Mouse (Mus musculus) forebrain, embryonic 14.5 days (tissue): ENCODE results near the gene Ryr2. TPM values are rescaled to one million over a fixed set of nuclear protein-coding genes. Genes with fewer than 3 reads are reported as not detected.
A peak's percentile ranks its signal among the peaks of the same experiment; 100 is the strongest.

Experiments used
- ATAC-seq: fragments of 200-750 bp; cut with Nextera tagmentation; 2 replicates; pipeline ENCODE4 v1.8.0; 2017; ENCODE audit warnings: mild to moderate bottlenecking, moderate library complexity
- DNase-seq: peaks from one replicate; pipeline ENCODE4 v3.0.0-alpha.2; 2015; ENCODE audit warnings: low spot score
- H3K27ac ChIP-seq: fragments of 300-500 bp; sonication (generic); 2 replicates; pipeline ENCODE4 v1.5.1; 2014; ENCODE audit warnings: low read depth, mild to moderate bottlenecking, control low read depth, low read length, moderate library complexity
- H3K27me3 ChIP-seq: fragments of 300-500 bp; sonication (generic); replicated peaks from 2 replicates; pipeline ENCODE4 v1.6.1; 2014; ENCODE audit warnings: low read length, control low read depth, mixed read lengths; ENCODE audit not compliant: control insufficient read depth, insufficient read depth
- H3K36me3 ChIP-seq: fragments of 300-500 bp; sonication (generic); 2 replicates; pipeline ENCODE4 v1.6.1; 2014; ENCODE audit warnings: low read length, control low read depth; ENCODE audit not compliant: control insufficient read depth, insufficient read depth
- H3K4me1 ChIP-seq: fragments of 300-500 bp; sonication (generic); 2 replicates; pipeline ENCODE4 v1.6.1; 2014; ENCODE audit warnings: antibody characterized with exemption, low read length, control low read depth; ENCODE audit not compliant: control insufficient read depth, insufficient read depth
- H3K4me2 ChIP-seq: fragments of 300-500 bp; sonication (generic); 2 replicates; pipeline ENCODE4 v1.6.1; 2014; ENCODE audit warnings: mild to moderate bottlenecking, control low read depth, low read length
- H3K4me3 ChIP-seq: fragments of 300-500 bp; sonication (generic); 2 replicates; pipeline ENCODE4 v1.5.1; 2014; ENCODE audit warnings: low read depth, low read length, control low read depth
- H3K9ac ChIP-seq: fragments of 300-500 bp; sonication (generic); 2 replicates; pipeline ENCODE4 v1.6.1; 2014; ENCODE audit warnings: mild to moderate bottlenecking, low read length, control low read depth, moderate library complexity
- H3K9me3 ChIP-seq: fragments of 300-500 bp; sonication (generic); replicated peaks from 2 replicates; pipeline ENCODE4 v1.6.1; 2016; ENCODE audit warnings: low read length, control low read depth, mixed read lengths; ENCODE audit not compliant: control insufficient read depth
- WGBS: fragments of 180-500 bp; shearing (Covaris S2); extraction: QIAGEN DNeasy Blood & Tissue Kit; methylation state at CpG from one replicate; pipeline ENCODE4 v1.1.7; 2014; 5-methylcytosine and 5-hydroxymethylcytosine counted together
- polyA plus RNA-seq: library from polyadenylated mRNA; unstranded; fragments of >200 nt; fragmentation: Nextera tagmentation; extraction: Ambion mirVana; gene quantifications from 2 replicates; pipeline ENCODE4 v1.2.1, GENCODE M21; 2014

Gene Ryr2
- polyA plus RNA-seq, 1 experiment from 2014 or later, result 0.76 TPM

DNA sequence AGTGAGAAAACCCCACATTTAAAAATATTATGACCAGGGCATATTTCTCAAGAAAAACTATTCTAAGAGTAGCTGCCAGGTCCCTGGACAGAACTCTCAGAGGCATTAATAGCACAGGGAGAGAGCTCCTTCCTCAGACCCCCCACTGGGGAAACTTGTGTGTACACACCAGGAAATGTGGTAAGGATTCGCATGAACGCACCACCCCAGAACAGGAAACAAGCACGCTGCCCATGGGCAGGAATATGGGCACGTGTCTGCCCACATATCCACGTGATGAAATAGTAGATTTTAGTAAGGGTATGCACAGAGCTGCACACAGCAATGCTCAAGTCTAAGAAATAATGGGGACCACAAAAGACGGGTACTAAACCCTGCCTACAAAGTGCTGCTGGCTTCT lies 72.8 kb downstream of the Ryr2 start:
- DNase-seq, result no peak
- Histone ChIP-seq H3K27me3 (no peaks in the 10 kb centered on the region), H3K36me3 (no peaks in the 10 kb centered on the region), H3K4me1 (no peaks in the 10 kb centered on the region), H3K9ac (no peak overlapping the region), H3K4me3 (no peak overlapping the region), H3K27ac (no peak overlapping the region), H3K4me2 (no peak overlapping the region), H3K9me3 (no peaks in the 10 kb centered on the region)
- WGBS, result 77% methylated on average over 6 of the region's 6 CpGs
- ATAC-seq, result no peak

DNA sequence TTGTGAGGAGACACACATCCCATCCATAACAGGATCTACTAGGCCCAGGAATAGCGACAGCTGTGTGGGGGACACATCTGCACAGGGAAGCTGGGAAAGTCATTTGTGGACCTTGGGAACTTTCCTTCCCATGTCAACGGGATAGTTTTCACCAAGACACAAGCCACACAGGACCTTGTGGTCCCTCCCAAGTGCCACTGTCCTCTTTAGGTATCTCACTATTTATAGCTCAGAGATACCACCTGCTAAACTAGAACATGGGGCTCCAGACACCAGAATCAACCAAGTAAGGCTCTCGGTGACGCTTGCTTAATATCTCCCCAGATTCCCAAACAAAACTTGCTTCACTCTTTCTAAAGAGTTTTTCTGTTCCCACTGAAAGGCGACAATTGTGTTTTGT lies 73.5 kb downstream of the Ryr2 start:
- H3K9me3 ChIP-seq, result no peaks in the 10 kb centered on the region
- no peaks in the 10 kb centered on the region for H3K4me1 ChIP-seq
- WGBS, result 90% methylated on average over 5 of the region's 5 CpGs
- no peak for ATAC-seq
- no peaks in the 10 kb centered on the region for H3K27me3 ChIP-seq
- H3K9ac ChIP-seq, result no peak overlapping the region
- no peak overlapping the region for H3K4me2 ChIP-seq
- H3K27ac ChIP-seq, result no peak overlapping the region
- no peaks in the 10 kb centered on the region for H3K36me3 ChIP-seq
- no peak for DNase-seq
- no peak overlapping the region for H3K4me3 ChIP-seq

DNA sequence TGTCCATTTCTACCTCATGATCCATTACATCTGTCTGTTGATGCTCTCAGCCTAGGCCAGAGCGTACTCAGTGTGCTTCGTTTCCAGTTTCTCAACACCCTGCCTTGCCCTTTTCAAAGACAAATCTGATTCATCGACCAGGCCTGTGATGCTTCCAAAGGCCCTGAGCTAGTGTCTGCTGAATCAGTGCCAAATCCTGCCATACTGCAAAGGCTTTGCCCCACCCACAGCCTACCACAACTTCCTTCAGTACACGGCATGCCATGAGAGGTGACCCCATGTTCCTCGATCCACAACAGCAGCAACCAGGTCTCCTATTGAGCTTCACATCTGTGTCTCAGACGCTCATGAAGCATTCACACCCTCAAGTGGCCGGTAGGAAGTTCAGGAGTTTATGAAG lies 76.9 kb downstream of the Ryr2 start:
- no peak for DNase-seq
- H3K9ac ChIP-seq, result no peak overlapping the region
- ATAC-seq, result no peak
- no peaks in the 10 kb centered on the region for H3K9me3 ChIP-seq
- no peak overlapping the region for H3K4me2 ChIP-seq
- WGBS, result 93% methylated on average over 7 of the region's 7 CpGs
- no peak overlapping the region for H3K4me3 ChIP-seq
- H3K4me1 ChIP-seq, result no peaks in the 10 kb centered on the region
- H3K27me3 ChIP-seq, result no peaks in the 10 kb centered on the region
- H3K27ac ChIP-seq, result no peak overlapping the region
- no peaks in the 10 kb centered on the region for H3K36me3 ChIP-seq

DNA sequence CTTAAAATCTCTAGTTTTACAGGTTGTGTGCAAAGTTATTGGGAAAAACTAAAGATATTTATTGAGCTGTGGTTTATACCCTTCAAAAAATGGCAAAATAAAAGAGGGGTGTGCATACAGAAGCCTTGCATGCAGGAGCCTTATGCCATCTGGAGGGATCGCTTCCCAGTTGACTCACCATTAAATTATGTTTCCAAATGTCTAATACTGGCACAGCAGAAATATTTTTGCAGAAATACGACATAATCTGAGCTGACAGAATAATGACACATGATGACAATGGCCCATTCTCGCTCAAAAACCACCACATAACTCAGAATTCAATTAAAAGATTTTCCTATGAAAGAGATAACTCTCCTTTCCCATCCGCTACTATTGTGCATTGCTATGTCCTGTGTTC lies 77.4 kb downstream of the Ryr2 start:
- no peaks in the 10 kb centered on the region for H3K4me1 ChIP-seq

DNA sequence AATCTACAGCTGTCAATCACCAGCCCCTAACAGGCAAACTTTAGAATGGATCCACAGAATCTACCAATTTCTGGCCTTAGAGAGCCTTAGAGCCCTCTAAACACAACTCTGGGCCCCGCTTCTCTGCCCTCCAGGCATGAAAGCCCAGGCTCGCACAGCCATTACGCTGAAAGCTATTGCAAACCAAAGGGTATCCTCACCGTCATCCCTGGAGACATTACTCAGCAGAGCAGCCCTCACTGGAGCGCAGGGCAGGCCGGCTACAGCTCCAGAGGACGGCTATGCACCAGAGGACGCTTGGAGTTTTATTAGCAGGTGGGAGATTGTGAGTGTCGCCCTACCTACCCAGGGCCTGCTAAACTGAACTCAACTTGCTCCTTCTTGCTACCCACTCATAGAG lies 88.7 kb downstream of the Ryr2 start:
- H3K27me3 ChIP-seq, result no peaks in the 10 kb centered on the region
- no peak for DNase-seq
- H3K4me3 ChIP-seq, result no peak overlapping the region
- no peaks in the 10 kb centered on the region for H3K9me3 ChIP-seq
- H3K36me3 ChIP-seq, result no peaks in the 10 kb centered on the region
- H3K4me2 ChIP-seq, result no peak overlapping the region
- H3K9ac ChIP-seq, result no peak overlapping the region
- ATAC-seq, result no peak
- no peak overlapping the region for H3K27ac ChIP-seq
- no peaks in the 10 kb centered on the region for H3K4me1 ChIP-seq
- 86% methylated on average over 9 of the region's 9 CpGs for WGBS

More for the DNA sequence above, 77.4 kb downstream of the Ryr2 start:
- Histone ChIP-seq H3K27me3 (no peaks in the 10 kb centered on the region), H3K4me2 (no peak overlapping the region), H3K9me3 (no peaks in the 10 kb centered on the region), H3K36me3 (no peaks in the 10 kb centered on the region), H3K9ac (no peak overlapping the region), H3K27ac (no peak overlapping the region), H3K4me3 (no peak overlapping the region)
- DNase-seq, result no peak
- WGBS, result 92% methylated on average over 4 of the region's 4 CpGs
- ATAC-seq, result no peak

DNA sequence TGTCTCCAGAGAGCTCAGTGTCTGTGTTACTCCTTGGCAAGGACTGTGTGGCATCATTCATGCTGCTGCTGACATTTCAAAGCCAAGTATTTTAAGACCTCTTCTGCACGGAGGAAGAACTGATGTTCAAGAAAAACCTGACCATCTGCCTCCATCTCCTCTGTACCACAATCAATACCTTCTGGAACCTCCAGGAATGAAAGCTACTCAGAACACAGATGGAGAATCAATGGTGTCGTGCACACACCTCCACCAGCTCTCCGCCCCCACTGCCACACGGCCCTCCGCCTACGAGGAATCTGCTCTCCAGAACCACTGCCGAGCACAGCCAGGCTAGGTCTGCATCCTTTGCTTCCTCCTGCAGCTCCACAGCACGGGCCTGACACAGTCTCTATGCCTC lies 92.8 kb downstream of the Ryr2 start:
- H3K27me3 ChIP-seq, result no peaks in the 10 kb centered on the region
- ATAC-seq, result no peak
- H3K4me2 ChIP-seq, result no peak overlapping the region
- H3K9ac ChIP-seq, result no peak overlapping the region
- DNase-seq, result no peak
- no peak overlapping the region for H3K27ac ChIP-seq
- H3K4me1 ChIP-seq, result no peaks in the 10 kb centered on the region
- H3K9me3 ChIP-seq, result no peaks in the 10 kb centered on the region
- H3K4me3 ChIP-seq, result no peak overlapping the region
- no peaks in the 10 kb centered on the region for H3K36me3 ChIP-seq
- WGBS, result 82% methylated on average over 8 of the region's 8 CpGs

DNA sequence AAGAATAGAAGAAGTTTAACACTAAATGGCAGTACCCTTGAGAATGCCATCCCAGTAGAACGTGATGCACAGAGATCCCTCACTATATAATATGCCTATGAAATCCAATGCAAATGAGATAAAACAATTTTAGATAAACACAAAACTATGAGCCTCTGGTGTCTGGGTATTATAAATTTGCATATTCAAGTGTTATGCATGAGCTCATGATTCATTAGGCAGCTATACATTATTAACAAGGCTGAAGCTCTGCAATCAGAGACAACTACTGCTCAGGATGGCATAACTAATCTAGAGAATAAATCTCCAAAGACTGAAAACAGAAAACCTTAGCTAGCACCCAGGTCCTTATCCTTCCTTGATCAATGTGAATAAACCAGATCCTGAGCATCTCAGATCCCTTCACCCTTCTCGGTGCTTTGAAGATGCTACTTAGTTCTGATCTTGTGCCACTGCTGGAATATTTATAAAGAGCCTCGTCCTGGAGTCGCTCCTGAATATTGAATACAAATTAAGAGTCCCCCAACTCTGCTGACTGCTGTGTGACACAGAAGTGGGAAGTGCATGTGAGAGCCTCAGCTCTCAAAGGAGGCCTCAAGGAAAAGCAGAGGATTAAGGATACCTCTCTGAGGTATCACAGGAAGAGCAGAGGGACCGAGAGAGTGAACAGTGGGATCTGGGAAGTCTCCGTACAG lies 97.6 kb downstream of the Ryr2 start:
- Histone ChIP-seq H3K9me3 (no peaks in the 10 kb centered on the region), H3K4me1 (no peaks in the 10 kb centered on the region), H3K36me3 (no peaks in the 10 kb centered on the region), H3K4me2 (no peak overlapping the region), H3K9ac (no peak overlapping the region), H3K4me3 (no peak overlapping the region), H3K27me3 (no peaks in the 10 kb centered on the region), H3K27ac (no peak overlapping the region)
- WGBS, result 64% methylated on average over 6 of the region's 6 CpGs
- peak; percentile 62; the same call in 1 of the 2 replicates for ATAC-seq
- peak; percentile 15 for DNase-seq

DNA sequence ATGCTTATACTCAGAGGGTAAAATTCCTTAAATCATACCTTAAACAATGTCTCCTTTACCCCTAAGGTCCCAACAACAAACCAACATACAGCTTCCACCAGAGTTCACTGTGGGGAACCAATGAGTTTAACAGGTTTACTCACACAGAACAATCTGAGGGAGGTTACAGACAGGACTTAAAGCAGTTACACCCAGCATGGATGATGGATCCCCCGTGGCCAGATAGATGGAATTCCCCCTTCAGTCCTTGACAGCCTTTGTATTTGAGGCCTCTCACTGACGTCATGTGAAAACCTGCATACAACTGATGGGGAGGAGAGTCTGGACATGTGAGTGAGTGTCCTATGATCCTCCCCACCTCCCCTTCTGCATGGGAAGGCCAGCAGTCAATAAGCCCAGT lies 99.2 kb downstream of the Ryr2 start:
- Histone ChIP-seq H3K4me3 (no peak overlapping the region), H3K36me3 (no peaks in the 10 kb centered on the region), H3K27me3 (no peaks in the 10 kb centered on the region), H3K9ac (no peak overlapping the region), H3K27ac (no peak overlapping the region), H3K4me2 (no peak overlapping the region), H3K9me3 (no peaks in the 10 kb centered on the region), H3K4me1 (no peaks in the 10 kb centered on the region)
- 60% methylated on average over 2 of the region's 2 CpGs for WGBS
- DNase-seq (no peak), ATAC-seq (no peak)

DNA sequence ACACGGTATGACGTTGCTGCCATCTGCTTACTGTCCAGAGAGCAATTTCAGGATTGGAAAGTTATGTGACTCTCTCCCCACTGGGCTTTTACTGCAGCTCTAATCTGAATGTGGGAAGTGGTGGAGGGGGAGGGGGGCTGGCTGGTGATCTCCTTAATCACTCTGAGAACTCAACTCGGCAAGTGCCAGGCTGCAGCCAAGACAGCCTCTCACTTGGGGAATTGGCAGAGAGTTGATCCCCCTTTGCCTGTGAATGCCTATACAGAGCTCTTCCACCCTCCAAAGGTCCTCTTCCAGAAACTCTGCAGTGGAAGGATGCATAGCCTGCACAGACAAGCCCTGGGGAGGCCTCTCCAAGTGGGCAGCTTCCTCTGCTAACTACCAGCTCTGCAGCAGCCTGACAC lies 104.9 kb downstream of the Ryr2 start:
- Histone ChIP-seq H3K4me1 (no peaks in the 10 kb centered on the region), H3K4me3 (no peak overlapping the region), H3K36me3 (no peaks in the 10 kb centered on the region), H3K9ac (no peak overlapping the region), H3K9me3 (no peaks in the 10 kb centered on the region), H3K27ac (no peak overlapping the region), H3K4me2 (no peak overlapping the region), H3K27me3 (no peaks in the 10 kb centered on the region)
- WGBS, result 56% methylated on average over 3 of the region's 3 CpGs
- no peak for DNase-seq
- no peak for ATAC-seq
